Mouse (Mus musculus): Measurements from ENCODE around the gene Higd1b.
A peak's percentile ranks its signal among the peaks of the same experiment; 100 is the strongest.

Higd1b gene

GRCm38 (mm10) chr11:102838616-102839150 is 3.0 kb downstream of the Higd1b start:
- DNase-seq, result no peak

- DNase-seq, result no peak
Observed at GRCm38 (mm10) chr11:102845926-102846325, 10.3 kb downstream of the Higd1b start.

GRCm38 (mm10) chr11:102851883-102852282 is 16.2 kb downstream of the Higd1b start:
- peak; percentile 74 to 78 for DNase-seq

GRCm38 (mm10) chr11:102853760-102854159 is 18.1 kb downstream of the Higd1b start:
- DNase-seq, result no peak

- DNase-seq, result no peak
Observed at GRCm38 (mm10) chr11:102855941-102856340, 20.3 kb downstream of the Higd1b start.

GRCm38 (mm10) chr11:102858951-102859350 is 23.3 kb downstream of the Higd1b start:
- peak; percentile 28 to 33 for DNase-seq

GRCm38 (mm10) chr11:102859933-102860332 is 24.3 kb downstream of the Higd1b start:
- DNase-seq, result peak; percentile 32 to 45

GRCm38 (mm10) chr11:102864272-102864671 is 28.6 kb downstream of the Higd1b start:
- peak; percentile 73 to 77 for DNase-seq

- peak; percentile 70 to 77 for DNase-seq
Observed at GRCm38 (mm10) chr11:102874801-102875334, 39.2 kb downstream of the Higd1b start.

- DNase-seq, result no peak
Observed at GRCm38 (mm10) chr11:102879558-102879957, 43.9 kb downstream of the Higd1b start.

GRCm38 (mm10) chr11:102880585-102881313 is 45.1 kb downstream of the Higd1b start, which contains the start of the genes Eftud2 and Ccdc103:
TSS of gene Eftud2 (minus strand) at chr11:102880985.
TSS of gene Ccdc103 (plus strand) at chr11:102881204.
- peak; percentile 92 to 95 for DNase-seq

GRCm38 (mm10) chr11:102881314-102882198 is 45.9 kb downstream of the Higd1b start:
- DNase-seq, result no peak

- no peak for DNase-seq
Observed at GRCm38 (mm10) chr11:102884616-102885219, 49.1 kb downstream of the Higd1b start, which contains the start of gene Fam187a. TSS of gene Fam187a (plus strand) at chr11:102885169.

GRCm38 (mm10) chr11:102887433-102887832 is 51.8 kb downstream of the Higd1b start:
- no peak for DNase-seq
